ENCODE assay signal across 10 mouse cellular contexts in genomic region chr14:62892771-62893641, GRCm38 (mm10). TPM values are rescaled to one million over a fixed set of nuclear protein-coding genes. Genes with fewer than 3 reads are reported as not detected.
DNase-seq lines count a peak whose midpoint lies in the region; ATAC-seq and TF ChIP-seq lines count a peak whose summit lies in the region.
"Had no signal": no experiment of that assay in that cellular context is flagged by ENCODE, and none has a peak within 500 bp of the region (broad histone marks: within the 10 kb centered on the region; RNA-seq: fewer than 3 reads in every experiment).

No protein-coding gene starts in this region.

- no peak overlapping the region for H3K9ac ChIP-seq in liver, embryonic 15.5 days
- no peak overlapping the region for H3K9ac ChIP-seq in liver, postnatal 0 days (replicated peaks)
- H3K9ac ChIP-seq in stomach, postnatal 0 days (ENCODE audit: low read length), result no peak overlapping the region
- H3K9ac ChIP-seq: lung, embryonic 15.5 days; stomach, embryonic 15.5 days had no signal

- H3K27me3 ChIP-seq in liver, embryonic 15.5 days, result no peaks in the 10 kb centered on the region
- no peaks in the 10 kb centered on the region for H3K27me3 ChIP-seq in liver, postnatal 0 days (ENCODE audit: insufficient read depth, low read length)
- H3K27me3 ChIP-seq in stomach, postnatal 0 days (ENCODE audit: control insufficient read depth, insufficient read depth, low read length), result no peaks in the 10 kb centered on the region
- H3K27me3 ChIP-seq: lung, embryonic 15.5 days; stomach, embryonic 15.5 days had no signal

- peaks cover 7% of the 10 kb centered on the region for H3K4me1 ChIP-seq in liver, embryonic 15.5 days (replicated peaks)
- H3K4me1 ChIP-seq in liver, postnatal 0 days (ENCODE audit: insufficient read depth), result peaks cover 10% of the 10 kb centered on the region; the same call in 1 of the 2 replicates
- H3K4me1 ChIP-seq in stomach, postnatal 0 days (replicated peaks; ENCODE audit: control insufficient read depth, insufficient read depth), result peaks cover 4% of the 10 kb centered on the region; the same call in 1 of the 2 replicates
- H3K4me1 ChIP-seq: stomach, embryonic 15.5 days had no signal

- H3K9me3 ChIP-seq in liver, embryonic 15.5 days (replicated peaks), result no peaks in the 10 kb centered on the region
- no peaks in the 10 kb centered on the region for H3K9me3 ChIP-seq in liver, postnatal 0 days (ENCODE audit: low read length)
- no peaks in the 10 kb centered on the region for H3K9me3 ChIP-seq in stomach, postnatal 0 days (ENCODE audit: control insufficient read depth, low read length)
- H3K9me3 ChIP-seq: lung, embryonic 15.5 days; stomach, embryonic 15.5 days had no signal

- H3K4me3 ChIP-seq in liver, embryonic 15.5 days (replicated peaks), result no peak overlapping the region
- H3K4me3 ChIP-seq in liver, postnatal 0 days (ENCODE audit: low read depth, low read length), result no peak overlapping the region
- no peak overlapping the region for H3K4me3 ChIP-seq in stomach, postnatal 0 days (ENCODE audit: low read depth, low read length)
- H3K4me3 ChIP-seq: lung, embryonic 15.5 days; stomach, embryonic 15.5 days had no signal

- peak; percentile 44; the same call in 1 of the 2 replicates for ATAC-seq in liver, embryonic 15.5 days (ENCODE audit: insufficient read depth)
- ATAC-seq in liver, postnatal 0 days, result no peak
- ATAC-seq in stomach, postnatal 0 days (ENCODE audit: low FRiP score, low TSS enrichment), result no peak

- no peaks in the 10 kb centered on the region for H3K36me3 ChIP-seq in liver, embryonic 15.5 days (replicated peaks)
- H3K36me3 ChIP-seq in liver, postnatal 0 days (replicated peaks; ENCODE audit: insufficient read depth, low read length), result no peaks in the 10 kb centered on the region; the same call in 1 of the 2 replicates
- no peaks in the 10 kb centered on the region for H3K36me3 ChIP-seq in stomach, postnatal 0 days (ENCODE audit: control insufficient read depth, insufficient read depth, low read length)
- H3K36me3 ChIP-seq: lung, embryonic 15.5 days; stomach, embryonic 15.5 days had no signal

- no peak overlapping the region for H3K27ac ChIP-seq in liver, embryonic 15.5 days (replicated peaks)
- no peak overlapping the region for H3K27ac ChIP-seq in liver, postnatal 0 days (ENCODE audit: low read depth)
- H3K27ac ChIP-seq in stomach, postnatal 0 days (replicated peaks), result no peak overlapping the region
- H3K27ac ChIP-seq: lung, embryonic 15.5 days; stomach, embryonic 15.5 days had no signal

- no peak for DNase-seq in liver, postnatal 0 days
- DNase-seq in cerebellum, adult 9-11 months, result peak; percentile 94
- peak; percentile 87 to 90 for DNase-seq in layer of hippocampus, adult 8-10 months (ENCODE audit: low spot score in 2 of 2)
- peak; percentile 38 for DNase-seq in right cerebral cortex, postnatal 14 days
- no peak for DNase-seq in stomach, postnatal 0 days (ENCODE audit: low spot score)
- no peak for DNase-seq in lung, postnatal 25 days (ENCODE audit: low spot score)
- DNase-seq: kidney, adult 11 months had no signal

- TF ChIP-seq EP300 in liver, postnatal 0 days (IDR thresholded peaks at IDR 0.05; ENCODE audit: low read depth), result no peak
- TF ChIP-seq EP300 in stomach, postnatal 0 days (optimal IDR thresholded peaks at IDR 0.05), result no peak

- no peak overlapping the region for H3K4me2 ChIP-seq in liver, embryonic 15.5 days
- no peak overlapping the region for H3K4me2 ChIP-seq in liver, postnatal 0 days (ENCODE audit: low read depth, low read length)
- H3K4me2 ChIP-seq in stomach, postnatal 0 days (replicated peaks; ENCODE audit: low read depth), result no peak overlapping the region
- H3K4me2 ChIP-seq: lung, embryonic 15.5 days; stomach, embryonic 15.5 days had no signal

- 59% methylated on average over 8 of the region's 8 CpGs for WGBS in liver, embryonic 15.5 days (ENCODE audit: insufficient replicate concordance)
- 60% methylated on average over 8 of the region's 8 CpGs for WGBS in liver, postnatal 0 days (ENCODE audit: insufficient replicate concordance)
- 63% methylated on average over 8 of the region's 8 CpGs for WGBS in stomach, postnatal 0 days

- TF ChIP-seq CTCF in liver, postnatal 0 days (IDR thresholded peaks at IDR 0.05; ENCODE audit: low read depth), result no peak
- no peak for TF ChIP-seq CTCF in stomach, postnatal 0 days (IDR thresholded peaks at IDR 0.05; ENCODE audit: low read depth)

RNA-seq across cellular contexts. Expression of gene Wdfy2, which starts 55.5 kb away (rescaled TPM):
- polyA plus RNA-seq in liver, embryonic 15.5 days (2015; fragmentation: Nextera tagmentation; extraction: Ambion mirVana), result 2.6 and 2.7 TPM in 2 replicates
- polyA plus RNA-seq in liver, postnatal 0 days (2015; fragmentation: Nextera tagmentation; extraction: Ambion mirVana), result 1.7 and 2.0 TPM in 2 replicates
- total RNA-seq in layer of hippocampus, adult 8-10 months (2022), result 10 to 100 TPM; 15.9 to 19.2 (median 17.7) TPM
- 2.4 and 2.5 TPM in 2 replicates for polyA plus RNA-seq in stomach, postnatal 0 days (2015; fragmentation: Nextera tagmentation; extraction: Ambion mirVana)

Comparison
In these comparisons a context has a peak if more than half of its experiments do, and no peak if none do; other contexts are left out.
1. DNase-seq: peak in cerebellum, adult 9-11 months (single experiment), layer of hippocampus, adult 8-10 months (2 of 2) and right cerebral cortex, postnatal 14 days (single experiment); none in liver, postnatal 0 days (single experiment), stomach, postnatal 0 days (single experiment) and lung, postnatal 25 days (single experiment).